Mouse (Mus musculus) midbrain, embryonic 10.5 days (tissue): Measurements from ENCODE around the gene Cul7. TPM values are rescaled to one million over a fixed set of nuclear protein-coding genes. Genes with fewer than 3 reads are reported as not detected.

Experiments used
- DNase-seq: peaks from one replicate; pipeline ENCODE4 v3.0.0-alpha.2; 2017; ENCODE audit warnings: low spot score
- H3K27ac ChIP-seq: fragments of 300-500 bp; sonication (generic); replicated peaks from 2 replicates; pipeline ENCODE4 v1.5.1; 2016; ENCODE audit warnings: mild to moderate bottlenecking
- H3K27me3 ChIP-seq: fragments of 300-500 bp; sonication (generic); 2 replicates; pipeline ENCODE4 v1.6.1; 2016; ENCODE audit warnings: low read depth, mild to moderate bottlenecking; ENCODE audit not compliant: poor library complexity, severe bottlenecking
- H3K36me3 ChIP-seq: fragments of 300-500 bp; sonication (generic); 2 replicates; pipeline ENCODE4 v1.6.1; 2016; ENCODE audit warnings: mild to moderate bottlenecking, moderate library complexity
- H3K4me1 ChIP-seq: fragments of 300-500 bp; sonication (generic); 2 replicates; pipeline ENCODE4 v1.6.1; 2016
- H3K4me3 ChIP-seq: fragments of 300-500 bp; sonication (generic); 2 replicates; pipeline ENCODE4 v1.5.1; 2016; ENCODE audit warnings: mild to moderate bottlenecking, moderate library complexity
- H3K9me3 ChIP-seq: fragments of 300-500 bp; sonication (generic); replicated peaks from 2 replicates; pipeline ENCODE4 v1.6.1; 2016; ENCODE audit warnings: mild to moderate bottlenecking
- WGBS: fragments of 180-500 bp; shearing (Covaris S2); methylation state at CpG from one replicate; pipeline ENCODE4 v1.1.7; 2016; 5-methylcytosine and 5-hydroxymethylcytosine counted together
- polyA plus RNA-seq: library from polyadenylated mRNA; unstranded; fragments of >200 nt; fragmentation: Nextera tagmentation; extraction: Ambion mirVana; gene quantifications from 2 replicates; pipeline ENCODE4 v1.2.1, GENCODE M21; 2016

Gene Cul7
- polyA plus RNA-seq, 1 experiment from 2014 or later: 37.4 TPM

DNA sequence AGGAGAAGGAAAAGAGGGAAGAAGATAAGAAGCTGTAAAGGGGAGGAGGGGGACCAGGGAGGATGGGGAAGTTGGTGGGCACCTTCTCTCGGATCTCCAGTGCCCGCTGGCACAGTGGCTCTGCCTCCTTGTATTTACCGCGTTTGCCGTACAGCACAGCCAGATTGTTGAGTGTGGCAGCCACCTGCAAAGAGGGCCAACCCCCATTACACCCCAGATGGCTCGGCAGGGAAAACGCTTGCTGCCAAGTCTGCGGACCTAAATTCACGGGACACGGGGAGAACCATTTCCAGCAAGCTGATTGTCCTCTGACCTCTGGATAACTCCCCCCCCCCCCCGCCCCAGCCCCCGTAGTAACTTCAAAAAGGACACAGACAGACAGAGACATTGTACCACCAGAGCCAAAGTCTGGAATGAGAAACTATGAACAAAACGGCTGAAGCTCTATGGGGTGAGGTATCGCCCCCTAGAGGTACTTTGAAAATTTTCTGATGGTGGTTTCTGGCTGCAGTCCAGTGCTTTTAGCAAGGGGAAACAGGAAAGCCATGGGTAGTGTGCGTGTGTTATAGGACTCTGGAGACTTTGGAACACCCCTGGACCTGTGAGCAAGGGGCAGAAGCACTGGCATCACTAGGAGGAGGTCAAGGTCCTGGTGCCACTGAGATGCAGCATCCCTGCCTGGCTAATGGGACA lies 13.2 kb upstream of the Cul7 start:
- DNase-seq: peak; percentile 47
- Histone ChIP-seq H3K9me3 (no peaks in the 10 kb centered on the region), H3K27me3 (no peaks in the 10 kb centered on the region), H3K4me3 (peak overlapping the region; percentile 27; the same call in 1 of the 2 replicates), H3K27ac (peak overlapping the region; percentile 76), H3K36me3 (peaks cover 65% of the 10 kb centered on the region), H3K4me1 (peaks cover 5% of the 10 kb centered on the region)
- 32% methylated on average over 15 of the region's 15 CpGs for WGBS

DNA sequence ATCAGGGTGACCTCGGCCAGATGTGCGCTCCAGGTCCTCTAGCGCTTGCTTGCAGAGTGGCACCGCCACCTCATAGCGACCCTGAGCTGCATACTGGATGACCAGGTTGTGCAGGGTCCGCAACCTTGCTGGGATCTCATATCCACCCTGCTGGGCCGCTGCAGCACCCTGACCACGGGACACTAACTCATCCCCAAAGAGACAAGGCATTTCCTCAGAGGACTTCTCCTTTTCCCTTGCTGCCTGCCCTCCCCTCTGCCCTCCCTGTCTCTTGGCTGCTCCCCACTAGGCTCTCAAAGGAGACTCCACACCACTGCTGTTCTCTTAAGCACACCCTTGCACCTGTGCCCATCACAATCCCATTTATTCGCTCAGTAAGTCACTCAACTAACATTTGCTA lies 10.2 kb upstream of the Cul7 start:
- 78% methylated on average over 9 of the region's 9 CpGs for WGBS
- Histone ChIP-seq H3K4me3 (no peak overlapping the region), H3K36me3 (peaks cover 50% of the 10 kb centered on the region), H3K9me3 (no peaks in the 10 kb centered on the region), H3K4me1 (peaks cover 14% of the 10 kb centered on the region), H3K27ac (no peak overlapping the region), H3K27me3 (no peaks in the 10 kb centered on the region)
- DNase-seq: no peak

DNA sequence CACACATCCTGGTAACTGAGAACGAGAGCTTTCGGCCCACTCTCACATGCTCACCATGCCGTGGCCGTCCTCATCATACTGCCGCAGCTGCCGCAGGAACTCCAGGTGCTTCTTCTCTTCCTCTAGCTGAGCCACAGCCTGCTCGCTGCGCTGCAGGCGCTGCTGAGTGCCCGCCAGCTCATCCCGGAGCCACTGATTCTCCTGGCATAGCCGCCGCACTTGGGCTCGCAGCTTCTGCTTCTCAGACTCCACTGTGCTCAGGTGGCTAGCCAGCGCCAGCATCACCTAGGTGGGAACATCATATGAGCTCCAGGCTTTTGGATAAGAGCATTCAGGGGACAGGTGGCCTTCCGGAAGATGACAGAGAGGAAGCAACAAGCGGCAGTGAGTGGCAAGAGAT lies 8.1 kb upstream of the Cul7 start:
- Histone ChIP-seq H3K36me3 (peaks cover 39% of the 10 kb centered on the region), H3K9me3 (no peaks in the 10 kb centered on the region), H3K27ac (no peak overlapping the region), H3K4me1 (peaks cover 22% of the 10 kb centered on the region), H3K4me3 (no peak overlapping the region), H3K27me3 (no peaks in the 10 kb centered on the region)
- no peak for DNase-seq
- WGBS: 92% methylated on average over 17 of the region's 17 CpGs

DNA sequence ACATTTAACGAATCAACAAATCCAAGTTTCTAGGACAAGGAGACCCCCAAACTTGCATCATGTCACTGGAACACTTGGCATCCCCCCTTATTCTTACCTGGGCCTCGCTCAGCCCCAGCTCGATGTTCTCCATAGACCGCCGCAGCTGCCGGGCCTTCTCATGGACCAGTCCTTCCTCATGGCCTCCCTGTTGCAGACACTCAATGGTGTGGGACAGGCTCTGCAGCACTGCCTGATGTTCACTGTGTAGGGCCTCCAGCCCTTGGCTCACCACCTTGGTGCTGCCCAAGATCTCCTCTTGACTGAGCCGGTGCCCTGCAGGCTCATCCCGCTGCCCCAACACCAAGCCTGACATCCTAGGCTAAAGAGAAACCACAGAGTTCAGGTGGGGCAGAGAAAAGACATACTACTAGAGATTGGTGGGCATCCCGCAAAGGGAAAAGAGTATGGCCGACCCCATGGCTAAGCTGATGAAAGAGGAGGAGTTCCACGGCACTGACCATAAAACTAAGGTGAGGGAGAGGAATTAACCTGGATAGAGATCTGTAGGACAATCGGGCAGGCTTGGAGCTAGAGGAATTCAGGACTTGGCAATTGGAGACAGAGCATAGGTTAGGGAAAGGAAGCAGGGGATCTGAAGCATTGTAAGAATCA lies 5.9 kb upstream of the Cul7 start:
- no peak overlapping the region for H3K27ac ChIP-seq
- peaks cover 27% of the 10 kb centered on the region for H3K4me1 ChIP-seq
- no peaks in the 10 kb centered on the region for H3K27me3 ChIP-seq
- H3K4me3 ChIP-seq: peak overlapping the region; percentile 80
- DNase-seq: no peak
- no peaks in the 10 kb centered on the region for H3K9me3 ChIP-seq
- H3K36me3 ChIP-seq: peaks cover 50% of the 10 kb centered on the region
- 87% methylated on average over 12 of the region's 12 CpGs for WGBS

DNA sequence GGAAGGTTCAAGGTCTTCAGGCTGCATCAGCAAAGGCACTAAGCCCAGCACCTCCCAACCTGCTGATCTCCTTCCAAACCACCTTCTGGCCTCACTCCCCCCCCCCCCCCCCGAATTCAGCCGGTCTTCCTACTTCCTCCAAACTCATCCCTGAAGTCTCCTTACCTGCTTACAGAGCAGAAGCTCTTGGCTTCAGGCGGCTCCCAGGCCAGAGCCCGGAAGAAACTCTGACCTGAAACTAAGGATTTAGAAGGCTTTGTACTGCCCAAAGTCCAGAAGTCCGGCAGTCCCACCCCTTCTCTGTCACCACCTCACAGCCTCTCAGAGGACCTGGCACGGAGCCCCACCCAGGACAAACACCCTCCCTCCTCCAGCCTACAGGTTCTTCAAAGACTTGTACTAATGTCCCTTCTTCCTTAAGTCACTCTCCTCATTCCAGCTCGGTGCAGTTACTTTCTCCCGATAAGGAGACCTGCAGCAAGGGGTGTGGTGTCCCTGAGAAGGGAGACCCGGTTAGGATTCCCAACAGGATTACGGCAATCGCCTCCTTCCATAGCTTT lies 5.1 kb upstream of the Cul7 start:
- Histone ChIP-seq H3K4me1 (peaks cover 34% of the 10 kb centered on the region), H3K27ac (peak overlapping the region; percentile 90), H3K4me3 (peak overlapping the region; percentile 80), H3K36me3 (peaks cover 44% of the 10 kb centered on the region), H3K9me3 (no peaks in the 10 kb centered on the region), H3K27me3 (no peaks in the 10 kb centered on the region)
- WGBS: 6% methylated on average over 11 of the region's 11 CpGs
- no peak for DNase-seq

DNA sequence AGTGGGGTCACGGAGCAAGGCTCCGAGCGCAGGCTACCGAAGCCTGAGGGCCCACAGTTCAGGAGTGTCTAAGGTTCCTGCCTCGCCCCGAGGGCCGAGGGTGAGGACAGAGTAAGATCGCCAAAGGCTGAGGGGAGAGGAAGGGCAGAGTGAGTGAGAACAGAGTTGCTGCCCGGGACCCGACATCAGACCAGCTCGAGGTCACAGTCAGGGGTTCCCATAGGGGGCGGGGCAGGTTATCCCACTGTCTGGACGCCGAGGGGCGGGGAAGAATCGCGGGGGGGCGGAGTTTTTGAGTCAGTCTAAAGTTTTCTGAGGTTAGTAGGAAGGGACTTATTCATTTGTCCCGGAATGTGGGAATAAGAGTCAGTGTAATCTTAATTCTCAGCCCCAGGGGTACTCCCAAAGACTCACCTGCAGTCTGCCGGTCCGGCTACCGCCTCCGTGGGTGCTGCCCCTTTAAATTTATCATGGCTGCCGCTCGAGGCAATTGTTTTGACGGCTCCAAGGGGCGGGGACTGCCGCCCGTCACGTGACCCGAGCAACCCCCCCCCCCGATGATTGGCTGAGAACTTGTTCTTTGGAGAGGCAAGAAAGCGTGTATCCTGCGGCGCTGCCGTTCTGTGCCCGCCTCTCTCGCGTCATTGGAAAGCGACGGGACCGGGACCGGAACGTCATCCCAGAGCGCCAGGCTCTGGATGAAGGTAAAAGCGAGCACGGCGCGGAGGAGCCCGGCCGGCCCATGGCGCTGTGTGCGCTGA lies 4.4 kb upstream of the Cul7 start, which contains the start of the genes Klc4 and Mrpl2:
TSS of gene Klc4 (minus strand) at position 462 of the 761 bp plus-strand sequence.
TSS of gene Mrpl2 (plus strand) at position 669 of the 761 bp plus-strand sequence.
- under 1% methylated on average over 53 of the region's 53 CpGs for WGBS
- H3K36me3 ChIP-seq: peaks cover 37% of the 10 kb centered on the region
- peaks cover 42% of the 10 kb centered on the region for H3K4me1 ChIP-seq
- peak within 1 kb of the TSS; percentile 80 for H3K4me3 ChIP-seq
- peak; percentile 100 for DNase-seq
- peak within 1 kb of the TSS; percentile 90 for H3K27ac ChIP-seq
- no peaks in the 10 kb centered on the region for H3K9me3 ChIP-seq
- no peaks in the 10 kb centered on the region for H3K27me3 ChIP-seq

DNA sequence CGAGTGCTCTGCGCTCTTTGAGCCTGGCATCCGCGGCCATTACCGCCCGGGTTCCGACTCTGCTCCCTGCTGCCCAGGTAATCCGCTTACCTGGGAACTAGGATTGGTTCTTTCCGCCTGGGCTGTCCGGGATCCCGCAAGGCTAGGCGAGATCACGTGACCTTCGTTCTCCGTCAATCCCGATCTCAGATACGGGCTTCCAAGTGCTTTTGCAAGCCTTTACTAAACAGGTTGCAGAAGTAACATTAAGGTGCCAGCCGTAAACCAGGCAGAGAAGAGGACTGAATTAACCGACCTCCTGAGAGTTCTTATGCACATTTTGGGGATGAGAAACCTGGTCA lies 3.8 kb upstream of the Cul7 start:
- H3K4me3 ChIP-seq: peak overlapping the region; percentile 80
- H3K4me1 ChIP-seq: peaks cover 47% of the 10 kb centered on the region
- H3K27me3 ChIP-seq: no peaks in the 10 kb centered on the region
- under 1% methylated on average over 19 of the region's 19 CpGs for WGBS
- no peaks in the 10 kb centered on the region for H3K9me3 ChIP-seq
- no peak for DNase-seq
- peaks cover 31% of the 10 kb centered on the region for H3K36me3 ChIP-seq
- peak overlapping the region; percentile 90 for H3K27ac ChIP-seq

DNA sequence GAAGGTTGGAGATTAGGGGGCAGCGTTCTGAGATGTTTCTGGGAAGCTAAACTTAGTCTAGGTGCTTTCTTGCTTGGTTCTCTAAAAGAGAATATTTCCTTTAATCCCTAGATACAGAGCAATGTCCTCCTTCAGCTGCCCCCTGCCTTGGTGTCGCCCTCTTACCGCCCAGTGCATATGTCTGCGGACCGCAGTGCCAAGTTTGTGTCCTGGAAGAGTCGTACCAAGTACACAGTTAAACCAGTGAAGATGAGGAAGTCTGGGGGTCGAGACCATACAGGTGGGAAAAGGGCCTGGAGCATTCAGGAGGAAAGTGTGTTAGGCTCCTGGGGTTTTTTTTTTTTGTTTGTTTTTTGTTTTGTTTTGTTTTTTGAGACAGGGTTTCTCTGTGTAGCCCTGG lies 2.9 kb upstream of the Cul7 start:
- Histone ChIP-seq H3K4me1 (peaks cover 57% of the 10 kb centered on the region), H3K36me3 (peaks cover 28% of the 10 kb centered on the region), H3K4me3 (0 out of 2 replicates have a peak overlapping the region, but pooled peaks have one; percentile 80), H3K27ac (no peak overlapping the region), H3K9me3 (no peaks in the 10 kb centered on the region), H3K27me3 (no peaks in the 10 kb centered on the region)
- no peak for DNase-seq
- WGBS: 95% methylated on average over 7 of the region's 7 CpGs

DNA sequence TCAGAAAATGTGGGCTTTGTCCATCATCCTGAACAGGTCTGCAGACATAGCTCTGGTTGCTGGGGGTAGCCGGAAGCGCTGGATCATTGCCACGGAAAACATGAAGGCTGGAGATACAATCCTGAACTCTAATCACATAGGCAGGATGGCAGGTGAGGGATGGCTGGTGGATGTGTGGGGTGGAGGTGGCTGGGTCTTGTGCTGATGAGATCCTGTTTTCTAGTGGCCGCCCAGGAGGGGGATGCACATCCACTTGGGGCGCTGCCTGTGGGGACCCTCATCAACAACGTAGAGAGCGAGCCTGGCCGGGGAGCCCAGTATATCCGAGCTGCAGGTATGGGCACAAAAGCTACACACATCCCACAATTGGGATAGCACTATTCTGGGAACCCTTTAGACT lies 1.7 kb upstream of the Cul7 start:
- H3K36me3 ChIP-seq: peaks cover 36% of the 10 kb centered on the region
- DNase-seq: no peak
- 89% methylated on average over 9 of the region's 9 CpGs for WGBS
- 0 out of 2 replicates have a peak overlapping the region, but pooled peaks have one; percentile 7 for H3K4me3 ChIP-seq
- H3K27me3 ChIP-seq: no peaks in the 10 kb centered on the region
- no peak overlapping the region for H3K27ac ChIP-seq
- peaks cover 64% of the 10 kb centered on the region for H3K4me1 ChIP-seq
- H3K9me3 ChIP-seq: no peaks in the 10 kb centered on the region

DNA sequence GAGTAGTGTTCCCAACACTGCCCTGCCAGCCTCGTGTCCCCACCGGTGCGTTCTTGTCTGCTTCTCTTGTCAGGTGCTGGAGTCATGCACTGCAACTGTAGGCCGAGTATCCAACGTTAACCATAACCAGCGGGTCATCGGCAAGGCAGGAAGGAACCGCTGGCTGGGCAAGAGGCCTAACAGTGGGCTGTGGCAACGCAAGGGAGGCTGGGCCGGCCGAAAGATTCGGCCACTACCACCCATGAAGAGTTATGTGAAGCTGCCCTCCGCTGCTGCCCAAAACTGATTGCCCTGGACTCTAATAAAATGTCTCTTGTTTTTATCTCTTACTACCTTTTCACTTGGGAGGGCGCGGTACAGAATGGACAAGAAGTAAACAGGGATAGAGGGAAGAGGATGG lies 326 bp upstream of the Cul7 start:
- peaks cover 50% of the 10 kb centered on the region for H3K36me3 ChIP-seq
- DNase-seq: no peak
- no peaks in the 10 kb centered on the region for H3K27me3 ChIP-seq
- no peaks in the 10 kb centered on the region for H3K9me3 ChIP-seq
- peak overlapping the region; percentile 82 for H3K4me3 ChIP-seq
- 47% methylated on average over 15 of the region's 15 CpGs for WGBS
- H3K27ac ChIP-seq: peak overlapping the region; percentile 96
- peaks cover 56% of the 10 kb centered on the region for H3K4me1 ChIP-seq

DNA sequence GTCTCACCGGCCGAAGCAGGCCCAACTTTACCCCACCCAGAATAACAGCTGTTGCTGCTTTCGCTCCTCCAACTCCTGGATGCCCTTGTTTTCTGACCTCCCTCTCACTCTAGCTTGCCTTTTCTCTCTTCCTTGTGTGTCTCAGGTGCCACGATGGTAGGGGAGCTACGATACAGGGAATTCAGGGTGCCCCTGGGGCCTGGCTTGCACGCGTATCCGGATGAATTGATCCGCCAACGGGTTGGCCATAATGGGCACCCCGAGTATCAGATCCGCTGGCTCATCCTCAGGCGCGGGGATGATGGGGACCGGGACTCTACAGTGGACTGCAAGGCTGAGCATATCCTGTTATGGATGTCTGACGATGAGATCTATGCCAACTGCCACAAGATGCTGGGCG lies 1.2 kb downstream of the Cul7 start:
- DNase-seq: no peak
- Histone ChIP-seq H3K27ac (peak overlapping the region; percentile 96), H3K9me3 (no peaks in the 10 kb centered on the region), H3K36me3 (peaks cover 63% of the 10 kb centered on the region), H3K4me1 (peaks cover 49% of the 10 kb centered on the region), H3K27me3 (no peaks in the 10 kb centered on the region), H3K4me3 (peak overlapping the region; percentile 82)
- 82% methylated on average over 17 of the region's 17 CpGs for WGBS

DNA sequence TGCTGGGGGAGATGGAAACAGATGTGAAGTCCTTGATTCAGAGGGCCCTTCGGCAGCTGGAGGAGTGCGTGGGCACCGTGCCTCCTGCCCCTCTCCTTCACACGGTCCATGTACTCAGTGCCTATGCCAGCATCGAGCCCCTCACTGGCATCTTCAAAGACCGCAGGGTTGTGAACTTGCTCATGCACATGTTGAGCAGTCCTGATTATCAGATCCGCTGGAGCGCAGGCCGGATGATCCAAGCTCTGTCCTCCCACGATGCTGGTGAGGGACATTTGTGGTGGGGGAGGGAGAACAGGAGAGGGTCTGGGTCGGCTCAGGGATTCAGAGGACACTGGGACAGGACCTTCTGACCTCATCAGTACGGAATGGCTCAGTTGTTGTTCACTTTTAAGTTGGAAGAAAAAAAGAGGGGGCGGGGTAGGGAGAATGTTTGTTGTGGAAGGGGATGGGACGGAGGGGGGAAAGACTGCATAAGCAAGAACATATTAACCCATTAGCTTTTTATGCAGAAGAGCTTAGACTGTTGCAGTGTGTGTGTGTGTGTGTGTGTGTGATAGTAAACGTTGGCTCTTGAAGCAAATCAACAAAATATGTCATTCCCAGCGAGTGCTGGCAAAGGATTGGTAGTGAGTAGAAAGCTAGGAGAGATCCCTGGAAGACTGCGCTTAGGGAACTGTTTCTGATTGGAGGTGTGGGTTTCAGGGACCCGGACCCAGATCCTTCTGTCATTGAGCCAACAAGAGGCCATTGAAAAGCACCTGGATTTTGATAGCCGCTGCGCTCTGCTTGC lies 1.8 kb downstream of the Cul7 start:
- H3K4me1 ChIP-seq: peaks cover 43% of the 10 kb centered on the region
- WGBS: 80% methylated on average over 20 of the region's 20 CpGs
- peaks cover 70% of the 10 kb centered on the region for H3K36me3 ChIP-seq
- peak overlapping the region; percentile 96 for H3K27ac ChIP-seq
- DNase-seq: no peak
- H3K27me3 ChIP-seq: no peaks in the 10 kb centered on the region
- peak overlapping the region; percentile 82 for H3K4me3 ChIP-seq
- no peaks in the 10 kb centered on the region for H3K9me3 ChIP-seq
